Mouse (Mus musculus): Measurements from ENCODE around the gene Snx29.
A peak's percentile ranks its signal among the peaks of the same experiment; 100 is the strongest.
"Not testable (repeated sequence)": the region's sequence is repeated elsewhere in the genome, so short reads cannot be mapped to it uniquely, and the experiment has no call there.

The Snx29 gene

DNA sequence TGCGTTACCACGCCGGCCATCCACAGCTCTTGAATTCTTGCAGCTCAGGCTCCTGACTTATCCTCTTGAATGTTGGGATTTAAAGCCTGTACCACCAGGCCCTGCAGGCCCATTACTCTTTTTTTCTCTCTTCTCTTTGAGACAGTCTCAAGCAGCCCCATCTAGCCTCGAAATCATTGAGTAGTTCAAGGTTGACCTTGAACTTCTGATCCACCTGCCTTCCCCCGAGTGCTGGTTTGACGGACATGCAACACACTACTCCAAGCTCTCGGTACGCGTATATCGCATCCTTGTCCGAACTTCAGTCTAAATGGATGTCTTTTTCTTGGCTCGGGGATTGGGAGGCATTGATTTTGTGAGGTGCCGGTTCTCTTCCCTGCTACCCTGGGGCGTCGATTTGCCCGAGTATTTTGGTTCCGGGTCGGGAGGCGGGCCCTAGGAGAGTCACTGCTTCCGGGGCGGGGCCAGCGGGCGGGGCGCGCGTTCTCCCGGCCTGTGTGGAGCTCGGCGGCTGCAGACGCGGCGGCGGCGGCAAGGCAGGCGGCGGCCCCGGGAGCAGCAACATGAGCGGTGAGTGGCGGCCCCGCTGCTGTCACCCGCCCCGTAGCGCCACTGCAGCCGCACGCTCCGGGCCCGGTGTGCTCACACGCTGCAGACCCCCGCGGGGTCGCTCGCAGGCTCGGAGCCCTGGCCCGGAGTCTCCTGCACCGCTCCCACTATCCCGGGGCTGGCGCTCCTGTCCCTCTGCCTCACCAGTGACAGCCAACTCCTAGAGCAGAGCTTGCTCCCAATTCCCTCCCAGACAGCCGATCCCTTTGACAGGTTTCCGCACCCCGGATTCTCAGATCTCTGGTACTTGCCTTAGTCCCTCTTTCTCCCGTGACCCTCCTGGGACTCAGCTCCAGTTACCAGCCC, at the start of gene Snx29:
Snx29 (plus strand) TSS at position 500 of the 915 bp plus-strand sequence.
- DNase-seq (ENCODE audit: low read depth, low spot score): peak; percentile 71

DNA sequence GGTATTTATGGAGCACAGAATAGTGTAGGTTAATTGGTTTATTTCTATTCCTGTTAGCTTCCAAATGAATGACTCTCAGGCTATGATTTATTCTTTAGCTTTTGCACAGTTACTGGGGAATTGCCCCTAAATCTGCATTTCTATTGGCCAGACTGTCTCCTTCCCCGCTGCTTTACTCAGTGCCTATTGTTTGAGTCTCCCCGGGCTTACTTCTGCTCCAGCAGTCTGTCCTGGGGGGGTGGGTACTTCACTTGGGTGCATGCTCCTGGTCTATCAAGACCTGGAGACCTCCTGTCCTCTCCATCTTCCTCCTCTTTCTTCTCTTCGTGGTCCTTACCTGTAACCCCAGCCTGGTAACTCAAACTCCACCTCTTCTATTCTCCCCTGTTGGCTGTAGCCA, 45.8 kb upstream of the Snx29 start:
- no peak for DNase-seq (ENCODE audit: low read depth, low spot score)

DNA sequence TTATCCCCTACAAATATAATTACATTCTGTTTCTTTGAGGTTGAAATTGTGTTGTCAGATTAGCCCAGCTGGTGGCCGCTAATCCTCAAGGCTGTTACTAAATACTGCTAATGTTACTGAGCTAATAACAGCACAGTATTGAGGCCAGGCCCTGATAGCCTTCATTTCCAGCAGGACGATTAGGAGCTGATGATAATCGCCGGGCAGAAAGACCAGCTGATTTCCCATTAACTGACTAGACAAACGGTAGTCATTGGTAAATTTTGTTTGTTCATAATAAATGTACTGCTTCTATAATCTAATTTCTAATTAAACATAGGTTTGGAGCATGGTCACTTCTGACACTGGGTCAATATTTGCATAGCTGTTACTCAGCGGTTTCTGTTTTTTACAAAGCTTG, 43.9 kb upstream of the Snx29 start:
- no peak for DNase-seq (ENCODE audit: low read depth, low spot score)

DNA sequence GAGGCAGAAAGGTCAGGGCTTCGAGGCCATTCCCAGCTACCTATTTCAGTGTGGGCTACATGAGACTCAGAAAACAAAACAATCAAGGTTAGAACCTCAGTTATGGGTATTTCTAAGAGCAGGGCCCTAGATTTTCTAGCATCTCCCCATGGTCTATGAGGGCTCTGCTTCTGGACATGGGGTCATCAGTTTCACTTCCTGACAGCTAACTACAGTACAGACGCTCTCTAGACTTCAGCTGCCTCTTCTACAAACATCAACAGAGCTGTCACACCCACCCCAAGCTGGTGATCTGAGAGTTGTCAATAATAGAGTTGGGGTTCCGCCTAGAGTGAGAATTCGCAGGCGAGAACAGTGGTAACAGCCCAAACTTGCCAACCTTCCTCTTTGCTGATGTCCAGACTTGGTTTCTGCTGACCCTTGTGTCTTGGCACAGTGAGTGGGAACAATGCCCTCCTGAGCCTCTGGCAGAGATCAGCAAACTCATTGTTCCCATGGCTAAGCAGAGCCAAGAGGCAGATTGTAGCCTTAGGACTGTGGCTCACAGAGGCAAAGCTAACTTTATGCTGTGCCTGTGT, 40.0 kb upstream of the Snx29 start:
- no peak for DNase-seq (ENCODE audit: low read depth, low spot score)

DNA sequence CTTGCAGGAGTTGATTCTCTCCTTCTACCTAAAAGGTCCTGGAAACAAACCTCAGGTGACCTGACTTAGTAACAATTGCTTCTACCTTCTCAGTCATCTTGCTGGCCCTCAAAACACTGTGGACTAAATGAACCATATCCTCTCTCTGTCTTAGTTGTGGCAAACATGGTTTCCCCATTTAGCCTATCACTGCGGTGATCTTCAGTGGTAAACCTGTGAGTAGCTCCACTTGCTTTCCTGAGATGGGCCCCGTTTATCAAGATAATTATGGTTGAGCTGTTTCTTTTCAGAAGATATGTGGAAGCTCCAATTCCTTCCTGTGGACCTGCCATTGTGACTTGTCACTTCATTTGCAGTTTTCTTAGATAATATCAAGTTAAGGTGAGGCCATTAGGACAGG, 37.8 kb upstream of the Snx29 start:
- no peak for DNase-seq (ENCODE audit: low read depth, low spot score)

DNA sequence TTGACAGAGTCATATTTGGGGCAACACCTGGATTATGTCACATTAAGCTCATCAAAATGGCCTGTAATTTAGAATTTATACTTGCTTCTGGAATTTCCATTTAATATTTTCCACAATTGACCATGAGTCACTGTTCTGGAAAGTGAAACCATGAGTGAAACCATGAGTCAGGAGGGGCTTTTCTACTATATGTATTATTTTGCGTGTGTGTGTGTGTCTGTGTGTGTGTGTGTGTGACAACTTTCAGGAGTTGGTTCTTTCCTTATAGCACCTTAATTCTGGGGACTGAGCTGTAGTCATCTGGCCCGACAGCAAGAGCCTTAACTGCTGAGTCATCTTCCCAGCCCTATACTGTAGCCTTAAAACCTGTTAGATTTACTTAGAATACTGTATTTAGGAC, 36.8 kb upstream of the Snx29 start:
- DNase-seq (ENCODE audit: low read depth, low spot score): no peak

DNA sequence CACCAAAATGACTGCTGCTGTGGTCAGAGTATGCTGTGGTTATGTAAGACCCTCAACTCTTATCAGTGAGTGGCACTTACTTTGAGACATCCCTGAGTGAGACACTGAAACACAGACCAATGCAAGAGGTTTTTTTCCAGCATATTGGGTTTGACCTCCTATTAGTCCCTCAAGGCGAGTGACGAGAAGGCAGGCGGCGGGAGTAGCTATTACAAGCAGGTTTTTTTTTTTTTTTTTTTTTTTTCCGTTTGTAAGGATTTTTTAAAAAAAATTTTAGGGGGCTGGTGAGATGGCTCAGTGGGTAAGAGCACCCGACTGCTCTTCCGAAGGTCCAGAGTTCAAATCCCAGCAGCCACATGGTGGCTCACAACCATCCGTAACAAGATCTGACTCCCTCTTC, 33.8 kb upstream of the Snx29 start:
- not testable (repeated sequence) for DNase-seq (ENCODE audit: low read depth, low spot score)

DNA sequence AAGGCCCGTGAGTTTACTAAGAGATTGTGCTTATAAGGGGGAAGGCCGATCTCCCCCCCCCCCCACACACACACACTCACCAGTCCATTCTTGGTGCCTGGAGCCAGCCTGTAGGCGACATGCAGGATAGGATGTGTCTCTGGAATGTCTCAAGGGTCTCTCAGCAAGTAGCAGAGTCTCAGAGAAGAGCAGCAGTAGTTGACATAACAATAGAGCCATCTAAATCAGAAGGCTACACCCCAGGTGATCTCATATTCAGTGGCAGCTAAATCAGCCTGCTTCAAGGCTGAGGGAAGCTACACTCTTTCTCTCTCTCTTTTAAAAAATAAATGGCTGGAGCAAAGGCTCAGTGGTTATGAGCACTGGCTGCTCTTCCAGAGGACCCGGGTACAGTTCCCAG, 27.1 kb upstream of the Snx29 start:
- not testable (repeated sequence) for DNase-seq (ENCODE audit: low read depth, low spot score)

DNA sequence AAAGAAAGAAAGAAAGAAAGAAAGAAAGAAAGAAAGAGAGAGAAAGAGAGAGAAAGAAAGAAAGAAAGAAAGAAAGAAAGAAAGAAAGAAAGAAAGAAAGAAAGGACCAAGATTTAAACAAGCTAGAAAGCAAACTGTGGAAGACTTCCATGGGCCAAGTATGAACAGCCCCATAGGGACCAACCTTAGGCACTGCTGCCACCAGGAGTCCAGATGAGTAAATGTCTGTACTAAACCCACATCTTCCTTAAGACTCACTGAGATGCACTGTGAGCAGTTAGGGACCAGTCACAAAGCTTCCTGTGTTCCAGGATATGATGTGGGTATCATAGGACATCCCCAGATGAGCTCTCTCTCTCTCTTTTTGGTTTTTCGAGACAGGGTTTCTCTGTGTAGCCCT, 25.0 kb upstream of the Snx29 start:
- DNase-seq (ENCODE audit: low read depth, low spot score): not testable (repeated sequence)

DNA sequence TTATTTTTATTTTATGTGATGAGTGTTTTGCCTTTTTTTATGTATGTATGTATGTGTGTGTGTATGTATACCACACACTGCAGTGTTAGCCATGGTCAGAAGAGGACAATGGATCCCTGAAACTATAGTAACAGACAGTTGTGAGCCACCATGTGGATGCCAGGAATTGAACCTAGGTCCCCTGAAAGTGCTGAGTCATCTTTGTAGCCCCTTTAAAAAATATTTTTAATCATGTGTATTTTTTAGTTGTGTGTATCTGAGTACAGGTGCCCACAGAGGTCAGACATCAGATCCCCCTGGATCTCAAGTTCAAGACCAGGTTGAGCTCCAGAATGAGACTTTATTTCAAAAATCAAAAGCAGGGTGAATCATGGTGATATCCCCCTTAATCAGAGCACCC, 19.0 kb upstream of the Snx29 start:
- no peak for DNase-seq (ENCODE audit: low read depth, low spot score)

DNA sequence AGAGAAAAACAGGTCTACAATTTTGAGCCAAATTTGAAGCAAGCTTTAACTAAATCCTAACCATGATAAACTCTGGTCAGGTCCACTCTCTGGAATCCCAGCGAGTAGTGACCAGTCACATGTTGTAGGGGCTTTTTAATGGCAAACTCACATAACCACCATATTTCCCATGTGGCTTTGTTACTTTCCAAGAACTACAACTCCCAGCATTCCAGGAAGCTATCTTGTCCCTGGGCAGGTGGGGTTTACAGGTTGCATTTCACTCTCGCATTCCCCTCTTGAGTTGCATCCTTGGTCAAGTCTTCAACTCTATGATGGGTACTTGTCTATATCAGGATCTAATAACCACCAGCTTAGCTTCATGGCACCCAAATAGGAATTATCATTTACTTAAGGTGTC, 17.2 kb upstream of the Snx29 start:
- DNase-seq (ENCODE audit: low read depth, low spot score): no peak

DNA sequence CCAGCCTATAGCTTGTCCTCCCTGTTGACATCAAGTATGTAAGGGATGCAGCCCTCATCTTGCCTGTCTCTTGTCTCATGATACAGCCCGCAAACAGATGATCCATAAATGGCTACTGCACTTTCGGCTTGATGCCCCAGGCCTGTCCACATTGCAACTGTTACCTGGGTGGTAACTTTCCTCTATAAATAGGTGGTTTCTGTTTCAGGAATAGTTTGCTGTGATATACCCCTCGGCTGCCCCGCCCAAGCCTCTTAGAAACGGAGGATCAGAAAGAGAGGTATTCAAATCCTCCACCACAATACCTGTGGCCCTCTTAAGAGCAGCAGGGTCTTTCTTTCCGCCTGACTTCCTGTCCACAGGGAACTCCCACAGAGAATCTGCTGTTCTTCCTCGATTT, 9.2 kb upstream of the Snx29 start, which contains the start of gene Tnfrsf17:
Tnfrsf17 (plus strand) TSS at position 301 of the 400 bp plus-strand sequence.
- no peak for DNase-seq (ENCODE audit: low read depth, low spot score)

DNA sequence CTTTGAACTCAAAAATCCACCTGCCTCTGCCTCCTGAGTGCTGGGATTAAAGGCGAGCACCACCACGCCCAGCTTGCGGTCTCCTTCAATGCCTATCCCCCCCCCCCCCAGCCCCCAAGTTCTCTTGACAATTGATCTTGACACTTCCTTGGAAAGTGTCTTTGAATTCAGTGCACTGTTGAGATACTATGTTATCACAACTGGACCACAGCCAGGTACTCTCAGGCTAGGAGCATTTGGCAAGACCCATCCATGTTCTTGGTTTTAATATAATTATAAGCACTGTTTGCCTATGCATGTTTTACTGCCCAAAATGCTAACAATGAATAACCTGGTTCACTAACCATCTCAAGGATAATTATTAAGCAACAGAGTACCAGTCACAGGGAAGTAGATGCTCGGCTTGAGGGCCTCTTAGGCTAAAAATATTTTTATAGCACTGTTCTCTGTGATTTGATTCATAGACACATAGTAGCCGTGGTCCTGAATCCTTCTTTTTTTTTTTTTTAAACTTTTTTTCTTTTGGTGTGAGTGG, 6.9 kb upstream of the Snx29 start:
- DNase-seq (ENCODE audit: low read depth, low spot score): no peak

DNA sequence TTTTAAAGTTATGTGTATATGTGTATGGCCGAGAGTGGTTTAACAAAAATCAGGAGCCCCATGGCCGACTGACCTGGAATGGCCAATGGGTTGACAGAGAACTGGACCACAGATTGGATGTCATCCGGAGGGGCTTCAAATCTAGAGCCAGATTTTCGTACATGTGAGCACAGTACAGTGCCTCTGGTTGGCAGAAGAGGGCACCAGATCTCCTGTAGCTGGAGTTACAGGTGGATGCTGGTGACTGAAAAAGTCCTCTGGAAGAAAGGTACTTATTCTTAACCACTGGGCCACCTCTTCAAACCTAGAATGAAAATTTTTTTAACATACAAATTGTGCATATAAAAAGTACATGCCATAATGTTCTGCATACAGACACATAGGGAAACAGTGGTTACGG, 6.0 kb upstream of the Snx29 start:
- DNase-seq (ENCODE audit: low read depth, low spot score): no peak

DNA sequence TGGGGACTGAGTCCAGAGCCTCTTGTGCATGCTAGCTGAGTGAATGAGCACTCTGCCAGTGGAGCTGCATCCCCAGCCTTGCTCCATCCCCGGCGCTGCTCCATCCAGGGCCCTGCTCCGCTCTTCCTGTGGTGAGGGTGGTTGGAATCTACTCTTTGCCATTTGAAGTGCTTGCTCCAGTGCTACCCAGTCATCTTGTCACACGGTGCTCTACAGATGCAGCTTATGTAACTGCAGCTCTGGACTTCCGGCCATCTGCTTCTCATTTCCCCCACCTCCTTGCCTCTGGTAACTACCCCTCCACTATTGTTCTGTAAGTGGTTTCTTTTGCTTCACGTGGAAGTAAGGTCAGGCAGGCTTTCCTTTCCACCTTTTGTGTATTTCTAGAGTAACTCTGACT, 5.4 kb upstream of the Snx29 start:
- DNase-seq (ENCODE audit: low read depth, low spot score): no peak

DNA sequence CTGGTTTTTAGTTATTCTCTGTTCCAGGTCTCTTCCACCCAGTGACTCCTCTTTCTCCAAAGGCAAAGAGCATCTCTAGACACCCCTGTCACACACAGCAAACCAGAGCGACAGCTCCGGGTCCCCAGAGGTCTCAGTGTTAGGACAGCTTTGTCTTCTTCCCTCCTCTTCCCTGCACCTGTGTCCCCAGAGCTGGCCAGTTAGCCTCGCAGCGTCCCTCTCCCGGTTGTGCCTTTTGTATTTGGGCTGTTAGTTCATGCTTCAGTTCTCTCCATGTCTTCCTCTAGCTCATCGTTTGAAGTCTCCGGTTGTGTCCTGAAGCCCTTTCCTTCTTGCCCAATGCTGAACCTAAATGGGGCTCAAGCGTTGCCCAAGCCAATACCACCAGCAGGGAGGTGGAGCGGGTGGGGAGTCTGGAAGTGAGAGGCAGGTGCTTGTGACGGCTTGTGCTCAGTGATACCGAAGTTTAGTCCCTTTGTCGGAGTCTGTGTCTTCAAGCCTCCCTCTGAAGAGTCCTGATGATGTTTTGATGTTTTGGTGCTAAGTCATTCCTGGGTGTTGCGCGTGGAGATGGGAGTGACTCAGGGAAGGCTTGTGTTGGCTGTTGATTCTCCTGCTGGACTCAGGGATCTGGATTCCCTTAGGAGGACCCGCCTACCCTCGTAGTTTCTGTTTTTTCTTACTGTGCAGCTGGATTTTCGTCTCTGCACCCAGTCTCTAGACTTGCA, 780 bp downstream of the Snx29 start:
- no peak for DNase-seq (ENCODE audit: low read depth, low spot score)

DNA sequence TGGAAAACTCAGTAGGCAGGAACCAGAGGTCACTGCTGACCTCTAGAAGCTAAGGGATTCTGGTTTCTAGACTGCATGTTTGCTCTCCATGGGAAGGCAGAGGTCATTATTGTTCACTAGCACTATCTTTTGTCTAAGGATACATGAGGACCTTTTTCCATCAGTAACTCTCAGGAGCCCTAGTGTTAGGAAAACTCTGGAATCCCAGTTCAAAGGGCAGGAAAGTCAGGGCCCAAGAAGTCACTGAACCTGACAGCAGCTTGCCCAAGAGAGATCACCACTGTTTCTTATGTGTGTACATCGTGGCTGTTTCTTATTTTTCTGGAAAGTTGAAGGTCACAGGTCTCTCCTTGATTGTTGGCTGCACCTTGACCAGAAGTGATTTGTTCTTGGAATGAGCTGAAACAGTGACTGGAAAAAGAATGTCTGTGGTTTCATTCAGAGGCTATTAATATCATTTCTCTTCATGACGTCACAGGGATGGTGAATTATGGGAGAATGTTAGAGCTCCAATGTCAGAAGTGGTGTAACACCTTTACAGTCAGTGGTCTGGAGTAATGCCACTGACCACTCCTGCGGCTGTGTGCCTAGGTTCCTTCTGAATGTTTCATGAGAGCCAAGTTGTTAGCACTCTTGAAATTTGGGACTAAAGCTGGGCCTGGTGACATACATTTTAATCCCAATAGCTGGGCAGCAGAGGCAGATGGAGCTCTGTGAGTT, 7.5 kb downstream of the Snx29 start:
- DNase-seq (ENCODE audit: low read depth, low spot score): no peak

DNA sequence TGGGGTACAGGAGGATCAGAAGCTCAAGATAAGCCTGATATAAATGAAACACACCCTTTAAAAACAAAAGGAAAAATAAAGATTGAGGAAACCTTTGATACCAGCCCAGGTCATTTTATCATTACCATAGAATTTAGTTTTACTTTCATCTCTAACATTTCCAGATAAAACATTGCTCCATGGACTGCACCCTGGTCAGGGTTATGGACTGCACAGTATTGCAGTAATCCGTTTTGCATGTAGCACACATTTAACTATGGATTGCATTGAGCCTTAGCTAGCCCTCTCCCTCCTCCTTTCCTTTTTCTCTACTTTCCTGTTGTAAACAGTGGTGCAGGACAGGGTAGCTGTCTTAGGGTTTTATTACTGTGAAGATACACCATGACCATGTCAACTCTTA, 8.3 kb downstream of the Snx29 start:
- DNase-seq (ENCODE audit: low read depth, low spot score): no peak

DNA sequence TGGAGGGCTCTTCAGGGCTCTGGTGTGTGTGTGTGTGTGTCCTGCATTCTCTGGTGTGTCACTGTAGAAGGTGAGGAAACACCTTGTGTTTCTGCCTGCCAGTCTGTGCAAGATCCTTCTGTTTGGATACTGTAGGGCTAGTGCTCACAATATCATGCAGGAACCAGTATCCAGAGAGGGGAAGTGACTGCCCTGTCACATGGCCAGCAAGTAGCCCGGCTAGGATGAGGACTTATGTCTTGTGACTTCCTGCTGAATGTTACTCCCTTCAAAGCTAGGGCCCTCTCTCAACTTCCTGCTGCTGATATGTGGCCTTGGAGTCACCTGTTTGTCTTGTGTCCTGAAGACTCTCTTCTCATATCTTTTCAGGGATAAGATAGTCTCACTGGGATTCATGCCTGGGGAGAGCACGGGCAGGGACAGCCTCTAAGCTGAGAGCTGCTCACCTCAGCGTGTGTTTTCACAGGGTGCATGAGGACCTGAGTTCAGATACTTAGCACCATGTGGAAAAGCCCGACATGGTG, 20.6 kb downstream of the Snx29 start:
- DNase-seq (ENCODE audit: low read depth, low spot score): no peak

DNA sequence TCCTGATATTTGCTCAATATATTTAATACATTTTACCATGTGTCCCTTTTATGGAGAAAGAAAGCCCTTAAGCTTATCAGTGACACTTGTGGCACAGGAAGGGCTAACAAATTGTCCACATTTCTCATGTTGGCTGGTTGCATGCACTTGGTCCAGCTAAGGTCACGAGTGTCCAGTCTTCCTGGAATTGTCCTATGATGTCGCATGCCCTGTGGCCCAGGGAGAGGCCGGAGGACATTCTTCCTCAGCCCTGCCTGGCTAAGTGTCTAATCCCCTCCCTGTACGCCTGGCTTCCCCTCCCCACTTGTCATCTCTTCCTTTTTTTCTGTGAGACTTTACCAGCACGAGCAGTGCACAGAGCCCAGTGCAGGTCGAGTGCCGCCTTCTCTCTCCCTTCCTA, 29.2 kb downstream of the Snx29 start:
- DNase-seq (ENCODE audit: low read depth, low spot score): no peak

DNA sequence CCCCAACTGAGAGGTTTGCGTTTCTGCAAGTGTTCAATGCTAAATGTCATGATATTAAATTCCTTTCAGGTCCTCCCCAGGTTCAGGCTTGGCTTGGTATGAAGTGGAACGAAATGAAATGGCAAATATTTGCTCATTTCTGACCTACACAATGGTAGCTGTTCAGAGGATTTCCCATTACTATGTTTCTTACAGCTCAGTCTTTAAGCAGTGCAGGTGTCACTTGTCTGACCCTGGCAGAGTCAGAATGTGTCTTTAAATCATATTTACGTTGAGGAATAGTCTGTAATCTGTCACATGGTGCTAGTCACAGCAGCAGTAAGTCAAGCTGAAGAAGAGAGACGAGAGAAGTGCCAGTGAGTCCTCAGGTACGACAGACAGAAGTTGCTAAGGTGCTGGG, 36.5 kb downstream of the Snx29 start:
- no peak for DNase-seq (ENCODE audit: low read depth, low spot score)

All from WW6 (cell line).